Mouse (Mus musculus) liver, adult 2 months (tissue): ENCODE data around the gene Phlda2. TPM values are rescaled to one million over a fixed set of nuclear protein-coding genes. Genes with fewer than 3 reads are reported as not detected.

Source experiments
- DNase-seq: peaks from one replicate; pipeline ENCODE4 v3.0.0-alpha.2; 2011; ENCODE audit warnings: low read depth, low spot score; ENCODE audit errors: extremely low read depth
- H3K27ac ChIP-seq: fragments of 200-500 bp; replicated peaks from 2 replicates; pipeline ENCODE4 v1.5.1; 2012; ENCODE audit warnings: low read depth, mild to moderate bottlenecking, control low read depth, inconsistent platforms, low read length; ENCODE audit not compliant: insufficient read depth
- H3K27me3 ChIP-seq: fragments of 200-500 bp; 2 replicates; pipeline ENCODE4 v1.6.1; 2012; ENCODE audit warnings: mild to moderate bottlenecking, moderate library complexity, low read length, inconsistent platforms; ENCODE audit not compliant: control insufficient read depth, insufficient read depth
- H3K36me3 ChIP-seq: fragments of 200-500 bp; 2 replicates; pipeline ENCODE4 v1.6.1; 2012; ENCODE audit warnings: low read length, inconsistent platforms; ENCODE audit not compliant: control insufficient read depth, insufficient read depth
- H3K4me1 ChIP-seq: fragments of 200-500 bp; 2 replicates; pipeline ENCODE4 v1.6.1; 2011; ENCODE audit warnings: low read length; ENCODE audit not compliant: control insufficient read depth, insufficient read depth
- H3K4me3 ChIP-seq: fragments of 200-500 bp; 2 replicates; pipeline ENCODE4 v1.5.1; 2011; ENCODE audit warnings: low read depth, mild to moderate bottlenecking, control low read depth, low read length, moderate library complexity; ENCODE audit not compliant: insufficient read depth
- H3K79me2 ChIP-seq: fragments of 200-500 bp; 2 replicates; pipeline ENCODE4 v1.6.1; 2012; ENCODE audit warnings: inconsistent platforms, mild to moderate bottlenecking, low read length, moderate library complexity; ENCODE audit not compliant: control insufficient read depth, insufficient read depth
- H3K9ac ChIP-seq: fragments of 200-500 bp; 2 replicates; pipeline ENCODE4 v1.6.1; 2012; ENCODE audit warnings: low read depth, mild to moderate bottlenecking, control low read depth, inconsistent platforms, low read length
- CTCF ChIP-seq: fragments of 200-500 bp; IDR thresholded peaks from 2 replicates; pipeline ENCODE4 v1.5.1; 2011; ENCODE audit warnings: low read depth, low read length, control low read depth
- POLR2A ChIP-seq: fragments of 200-500 bp; IDR thresholded peaks from 2 replicates; pipeline ENCODE4 v1.6.1; 2011; ENCODE audit warnings: low read length, control low read depth; ENCODE audit not compliant: insufficient read depth; ENCODE audit errors: extremely low read depth
- WGBS: fragments of 180-500 bp; shearing (Covaris S2); methylation state at CpG from one replicate; pipeline ENCODE4 v1.1.7; 2018; 5-methylcytosine and 5-hydroxymethylcytosine counted together
- polyA plus RNA-seq: library from polyadenylated mRNA; depleted of rRNA; stranded (reverse); fragments of >200 nt; gene quantifications from 2 replicates; pipeline ENCODE4 v1.2.3, GENCODE M21; 2012
- total RNA-seq: library from RNA; depleted of rRNA; stranded (reverse); fragments of >200 nt; gene quantifications from 2 replicates; pipeline ENCODE4 v1.2.3, GENCODE M21; 2014

Gene Phlda2
- total and polyA plus RNA-seq, 2 experiments, result 0.28 to 0.40 TPM

- no peak overlapping the region for H3K9ac ChIP-seq
- TF ChIP-seq CTCF (peak; percentile 95), POLR2A (no peak)
- no peak overlapping the region for H3K4me3 ChIP-seq
- WGBS, result 34% methylated on average over 14 of the region's 14 CpGs
- H3K36me3 ChIP-seq, result no peaks in the 10 kb centered on the region
- H3K27ac ChIP-seq, result no peak overlapping the region
- H3K4me1 ChIP-seq, result no peaks in the 10 kb centered on the region
- no peak for DNase-seq
- 0 out of 2 replicates have a peak, but pooled peaks cover 5% of the 10 kb centered on the region for H3K27me3 ChIP-seq
- H3K79me2 ChIP-seq, result no peaks in the 10 kb centered on the region
These were observed 36.8 kb downstream of the Phlda2 start for GRCm38 (mm10) chr7:143466099-143466677.

- peaks cover 12% of the 10 kb centered on the region for H3K27me3 ChIP-seq
- no peaks in the 10 kb centered on the region for H3K36me3 ChIP-seq
- TF ChIP-seq POLR2A (no peak), CTCF (no peak)
- no peaks in the 10 kb centered on the region; the same call in 1 of the 2 replicates for H3K4me1 ChIP-seq
- no peak overlapping the region for H3K27ac ChIP-seq
- 20% methylated on average over 52 of the region's 56 CpGs for WGBS
- H3K4me3 ChIP-seq, result peak overlapping the region; percentile 42; the same call in 1 of the 2 replicates
- no peaks in the 10 kb centered on the region for H3K79me2 ChIP-seq
- peak overlapping the region; percentile 25; the same call in 1 of the 2 replicates for H3K9ac ChIP-seq
- no peak for DNase-seq
These were observed 38.0 kb downstream of the Phlda2 start for GRCm38 (mm10) chr7:143464811-143465560.

- H3K36me3 ChIP-seq, result no peaks in the 10 kb centered on the region
- H3K4me1 ChIP-seq, result no peaks in the 10 kb centered on the region; the same call in 1 of the 2 replicates
- no peak overlapping the region for H3K27ac ChIP-seq
- peak; percentile 33 for DNase-seq
- no peak overlapping the region for H3K4me3 ChIP-seq
- H3K9ac ChIP-seq, result no peak overlapping the region
- WGBS, result 28% methylated on average over 11 of the region's 11 CpGs
- no peaks in the 10 kb centered on the region for H3K79me2 ChIP-seq
- H3K27me3 ChIP-seq, result peaks cover 22% of the 10 kb centered on the region
- peak; percentile 92 for TF ChIP-seq CTCF
- TF ChIP-seq POLR2A, result no peak
These were observed 39.0 kb downstream of the Phlda2 start for GRCm38 (mm10) chr7:143463865-143464415.

- H3K4me1 ChIP-seq, result no peaks in the 10 kb centered on the region; the same call in 1 of the 2 replicates
- no peak for TF ChIP-seq POLR2A
- no peaks in the 10 kb centered on the region for H3K36me3 ChIP-seq
- no peaks in the 10 kb centered on the region for H3K79me2 ChIP-seq
- no peak overlapping the region for H3K4me3 ChIP-seq
- WGBS, result 87% methylated on average over 5 of the region's 5 CpGs
- H3K9ac ChIP-seq, result no peak overlapping the region
- no peak for DNase-seq
- no peak overlapping the region for H3K27ac ChIP-seq
- H3K27me3 ChIP-seq, result peaks cover 24% of the 10 kb centered on the region
These were observed 40.4 kb downstream of the Phlda2 start for GRCm38 (mm10) chr7:143462516-143462915.

GRCm38 (mm10) chr7:143461920-143462319 lies 41.0 kb downstream of the Phlda2 start:
- Histone ChIP-seq H3K27me3 (peaks cover 24% of the 10 kb centered on the region), H3K36me3 (no peaks in the 10 kb centered on the region), H3K4me1 (no peaks in the 10 kb centered on the region; the same call in 1 of the 2 replicates), H3K79me2 (no peaks in the 10 kb centered on the region), H3K27ac (no peak overlapping the region), H3K9ac (no peak overlapping the region), H3K4me3 (no peak overlapping the region)
- WGBS, result 83% methylated on average over 11 of the region's 11 CpGs
- TF ChIP-seq CTCF, result no peak
- no peak for TF ChIP-seq POLR2A
- no peak for DNase-seq
